Mouse (Mus musculus): ENCODE measurements at regions not wholly inside any gene's neighbourhood (a gene's known extent, or its start where the extent isn't known, plus 50 kb on each side); places are given as distances from the start of the nearest gene placed in this dataset.
A peak's percentile ranks its signal among the peaks of the same experiment; 100 is the strongest.

DNA sequence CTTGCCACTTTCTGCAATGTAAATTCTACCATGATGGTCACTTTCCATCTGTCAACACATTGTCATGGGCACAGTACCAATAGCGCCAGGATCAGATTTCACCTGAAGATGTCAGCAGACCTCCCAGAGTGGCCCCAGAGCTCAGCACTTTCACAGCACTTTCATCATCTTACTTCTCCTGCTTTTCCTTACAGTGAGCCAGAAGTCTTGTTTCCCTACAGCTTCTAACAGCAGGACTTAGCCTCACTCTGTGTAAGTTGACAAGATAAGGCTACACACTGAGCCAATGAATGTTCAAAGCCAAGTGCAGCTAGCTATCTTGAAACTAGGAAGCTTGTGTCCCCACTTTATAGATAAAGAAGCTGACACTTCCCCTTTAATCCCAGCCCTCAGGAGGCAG is 104.8 kb upstream of the Jade1 start:
- H3K36me3 ChIP-seq: no peaks in the 10 kb centered on the region
- H3K4me3 ChIP-seq: no peak overlapping the region
- no peaks in the 10 kb centered on the region for H3K9me3 ChIP-seq (replicated peaks)
- no peak overlapping the region for H3K27ac ChIP-seq (ENCODE audit: poor library complexity, severe bottlenecking)
- WGBS: 26% methylated on average over 1 of the region's 1 CpGs
- no peak overlapping the region for H3K9ac ChIP-seq
- no peak for ATAC-seq (ENCODE audit: insufficient number of reproducible peaks, low FRiP score)
- H3K27me3 ChIP-seq (replicated peaks): no peaks in the 10 kb centered on the region
- no peak overlapping the region for H3K4me2 ChIP-seq
- peaks cover 12% of the 10 kb centered on the region for H3K4me1 ChIP-seq (replicated peaks)

DNA sequence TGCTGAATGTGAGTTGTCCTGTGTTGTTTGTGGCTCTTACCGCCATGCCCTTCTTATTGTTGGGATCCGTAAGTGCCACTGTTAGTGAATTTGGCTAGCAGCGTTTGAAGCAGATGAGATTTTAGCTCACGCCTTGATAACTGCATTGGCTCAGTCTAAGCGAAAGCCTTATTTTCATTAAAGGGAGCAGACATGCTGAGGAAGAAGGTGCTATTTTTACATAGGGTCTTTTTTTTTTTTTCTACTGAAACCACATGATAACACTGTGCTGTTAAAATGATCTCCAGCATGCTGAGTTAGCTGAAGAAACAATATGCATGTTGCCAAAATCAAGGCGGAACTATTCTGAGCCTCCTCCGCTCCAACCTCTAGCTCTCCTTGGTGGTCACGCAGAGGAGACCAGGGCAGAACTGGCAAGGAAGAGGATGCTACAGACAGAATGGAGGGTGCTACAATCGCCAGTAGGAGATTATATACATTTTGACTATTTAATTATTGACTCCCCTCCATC is 111.2 kb upstream of the Jade1 start:
- Histone ChIP-seq H3K4me2 (no peak overlapping the region), H3K4me1 (replicated peaks) (peaks cover 12% of the 10 kb centered on the region), H3K27me3 (replicated peaks) (no peaks in the 10 kb centered on the region), H3K27ac (ENCODE audit: poor library complexity, severe bottlenecking) (no peak overlapping the region), H3K4me3 (no peak overlapping the region), H3K9me3 (replicated peaks) (no peaks in the 10 kb centered on the region), H3K9ac (no peak overlapping the region), H3K36me3 (no peaks in the 10 kb centered on the region)
- no peak for ATAC-seq (ENCODE audit: insufficient number of reproducible peaks, low FRiP score)
- 81% methylated on average over 9 of the region's 9 CpGs for WGBS

DNA sequence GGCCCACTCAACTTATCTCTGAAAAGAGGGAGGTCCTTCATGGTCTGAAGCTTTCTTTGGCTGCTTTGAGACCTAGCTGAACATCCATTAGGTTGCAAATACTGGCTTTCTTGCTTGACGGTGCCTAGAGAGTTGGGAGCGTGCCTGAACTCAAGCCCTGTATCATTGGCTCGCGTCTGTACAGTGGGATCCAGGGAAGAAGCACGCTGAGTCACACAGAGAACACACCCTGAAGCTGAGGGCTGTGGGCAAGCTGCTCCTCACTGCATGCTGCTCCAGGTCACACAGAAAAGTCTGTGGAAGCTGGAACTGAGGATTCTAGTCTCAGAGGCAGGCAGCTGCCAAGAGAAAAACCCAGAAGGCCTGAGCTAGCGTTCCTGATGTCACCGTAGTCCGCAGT is 119.3 kb upstream of the Jade1 start:
- no peak overlapping the region for H3K4me2 ChIP-seq
- WGBS: 80% methylated on average over 8 of the region's 8 CpGs

DNA sequence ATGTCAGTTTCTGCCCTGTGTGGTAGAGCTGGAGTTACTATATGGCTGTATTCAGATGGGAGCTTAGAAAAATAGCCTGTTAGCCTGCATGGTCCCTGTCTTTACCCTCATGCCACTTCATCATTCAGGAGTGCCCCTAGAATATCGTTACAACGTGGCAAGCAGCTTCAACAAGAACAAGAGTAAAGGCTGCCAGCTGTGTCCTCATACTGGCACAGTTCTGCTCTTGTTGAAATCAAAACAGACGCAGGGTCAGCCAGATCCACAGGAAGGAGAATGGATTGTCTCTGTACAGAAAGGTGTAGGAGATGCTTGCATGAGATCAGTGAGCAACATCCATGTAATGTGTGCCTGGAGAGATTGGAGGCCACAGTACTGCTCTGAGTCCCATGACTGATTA is 122.4 kb upstream of the Jade1 start:
- H3K4me1 ChIP-seq (replicated peaks): no peaks in the 10 kb centered on the region
- no peak overlapping the region for H3K9ac ChIP-seq
- 71% methylated on average over 3 of the region's 3 CpGs for WGBS
- ATAC-seq (ENCODE audit: insufficient number of reproducible peaks, low FRiP score): no peak
- H3K4me3 ChIP-seq: no peak overlapping the region
- no peak overlapping the region for H3K27ac ChIP-seq (ENCODE audit: poor library complexity, severe bottlenecking)
- H3K4me2 ChIP-seq: no peak overlapping the region
- no peaks in the 10 kb centered on the region for H3K27me3 ChIP-seq (replicated peaks)
- H3K9me3 ChIP-seq (replicated peaks): no peaks in the 10 kb centered on the region
- no peaks in the 10 kb centered on the region for H3K36me3 ChIP-seq

More for the DNA sequence above, 119.3 kb upstream of the Jade1 start:
- no peak overlapping the region for H3K27ac ChIP-seq (ENCODE audit: poor library complexity, severe bottlenecking)
- no peaks in the 10 kb centered on the region for H3K4me1 ChIP-seq (replicated peaks)
- no peak overlapping the region for H3K9ac ChIP-seq
- H3K27me3 ChIP-seq (replicated peaks): no peaks in the 10 kb centered on the region
- H3K36me3 ChIP-seq: no peaks in the 10 kb centered on the region
- no peaks in the 10 kb centered on the region for H3K9me3 ChIP-seq (replicated peaks)
- H3K4me3 ChIP-seq: no peak overlapping the region
- no peak for ATAC-seq (ENCODE audit: insufficient number of reproducible peaks, low FRiP score)

DNA sequence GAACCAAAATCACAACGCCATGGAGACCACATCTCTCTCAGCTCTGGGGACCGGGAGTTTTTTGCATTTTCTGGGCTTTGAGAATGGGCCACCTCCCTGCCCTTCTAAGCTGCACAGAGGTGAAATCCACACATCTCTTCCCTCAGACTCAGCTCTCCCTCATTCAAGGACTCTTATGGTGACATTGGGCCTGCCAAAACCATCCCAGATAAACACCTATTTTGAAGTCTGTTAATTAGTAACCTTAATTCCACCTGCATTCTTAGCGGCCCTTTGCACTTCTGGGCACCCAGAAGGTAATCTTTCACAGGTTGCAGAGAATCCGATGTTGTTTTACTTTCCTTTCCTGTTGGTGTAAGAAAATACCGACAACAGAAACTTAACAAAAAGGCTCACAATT is 123.2 kb upstream of the Jade1 start:
- Histone ChIP-seq H3K36me3 (no peaks in the 10 kb centered on the region), H3K4me2 (no peak overlapping the region), H3K9me3 (replicated peaks) (no peaks in the 10 kb centered on the region), H3K27ac (ENCODE audit: poor library complexity, severe bottlenecking) (no peak overlapping the region), H3K9ac (no peak overlapping the region), H3K4me1 (replicated peaks) (no peaks in the 10 kb centered on the region), H3K4me3 (no peak overlapping the region), H3K27me3 (replicated peaks) (no peaks in the 10 kb centered on the region)
- ATAC-seq (ENCODE audit: insufficient number of reproducible peaks, low FRiP score): no peak
- 74% methylated on average over 5 of the region's 5 CpGs for WGBS

DNA sequence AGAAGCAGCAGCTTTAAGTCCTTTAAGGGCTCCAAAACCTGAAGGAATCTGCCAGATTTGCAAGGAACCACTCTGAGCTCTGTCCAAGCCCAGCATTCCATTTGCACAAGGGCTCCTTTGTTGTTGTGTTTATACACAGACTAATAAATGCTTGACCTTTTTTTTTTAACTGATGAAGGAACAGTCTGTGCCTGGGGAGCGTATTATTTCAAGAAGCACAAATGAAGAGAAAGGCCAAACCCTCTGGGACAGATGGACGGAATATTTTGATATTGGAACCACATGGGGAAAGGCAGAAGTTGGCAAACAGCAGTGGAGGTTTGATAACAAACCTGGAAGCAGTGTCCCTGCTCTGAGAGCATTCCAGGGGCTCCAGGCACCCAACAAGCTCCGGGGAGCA is 125.3 kb upstream of the Jade1 start:
- H3K4me1 ChIP-seq (replicated peaks): 0 out of 2 replicates have a peak, but pooled peaks cover 9% of the 10 kb centered on the region
- WGBS: 49% methylated on average over 3 of the region's 3 CpGs
- no peaks in the 10 kb centered on the region for H3K27me3 ChIP-seq (replicated peaks)
- H3K4me3 ChIP-seq: no peak overlapping the region
- no peak overlapping the region for H3K27ac ChIP-seq (ENCODE audit: poor library complexity, severe bottlenecking)
- no peaks in the 10 kb centered on the region for H3K36me3 ChIP-seq
- no peak overlapping the region for H3K9ac ChIP-seq
- no peak for ATAC-seq (ENCODE audit: insufficient number of reproducible peaks, low FRiP score)
- no peak overlapping the region for H3K4me2 ChIP-seq
- no peaks in the 10 kb centered on the region for H3K9me3 ChIP-seq (replicated peaks)

DNA sequence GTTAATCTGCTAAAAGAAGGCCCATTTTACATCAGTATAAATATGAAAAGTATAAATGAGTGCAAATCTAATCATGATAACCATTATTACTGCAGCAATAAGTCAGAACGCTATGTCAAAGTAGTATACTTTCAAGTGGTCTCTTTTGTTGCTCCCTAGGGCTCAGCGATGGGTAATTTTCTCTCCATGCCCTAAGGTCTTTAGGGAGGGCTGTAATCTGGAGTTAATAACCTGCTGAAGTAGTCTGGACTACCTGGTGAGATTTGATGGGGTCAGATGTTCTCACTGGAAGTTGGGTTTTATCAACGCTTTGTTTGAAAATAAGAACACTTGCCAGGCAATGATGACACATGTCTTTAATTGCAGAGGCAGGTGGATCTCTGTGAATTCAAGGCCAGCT is 128.6 kb upstream of the Jade1 start:
- Histone ChIP-seq H3K9me3 (replicated peaks) (no peaks in the 10 kb centered on the region), H3K36me3 (no peaks in the 10 kb centered on the region), H3K4me2 (no peak overlapping the region), H3K4me3 (no peak overlapping the region), H3K27me3 (replicated peaks) (no peaks in the 10 kb centered on the region), H3K27ac (ENCODE audit: poor library complexity, severe bottlenecking) (no peak overlapping the region), H3K9ac (no peak overlapping the region), H3K4me1 (replicated peaks) (peaks cover 29% of the 10 kb centered on the region)
- 81% methylated on average over 3 of the region's 3 CpGs for WGBS
- no peak for ATAC-seq (ENCODE audit: insufficient number of reproducible peaks, low FRiP score)

DNA sequence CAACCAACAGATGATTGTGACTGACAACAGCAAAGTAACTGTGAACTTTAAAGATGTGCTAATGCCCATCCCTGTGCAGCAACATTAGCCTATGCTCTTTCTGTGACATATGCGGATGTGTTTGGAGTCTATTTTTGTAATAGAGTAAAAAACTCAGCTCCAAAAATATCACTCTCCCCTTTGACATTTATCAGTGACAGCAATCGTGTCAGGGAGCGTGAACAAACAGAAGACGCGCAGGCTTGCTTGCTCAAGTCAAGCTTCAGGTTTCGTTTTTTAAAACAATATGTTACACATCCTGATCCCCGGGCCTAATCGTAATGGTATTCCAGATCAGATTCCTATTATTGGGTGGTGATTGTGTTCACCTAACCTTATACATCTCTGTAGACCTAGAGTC is 129.7 kb upstream of the Jade1 start:
- Histone ChIP-seq H3K27ac (ENCODE audit: poor library complexity, severe bottlenecking) (no peak overlapping the region), H3K4me3 (no peak overlapping the region), H3K36me3 (no peaks in the 10 kb centered on the region), H3K4me2 (no peak overlapping the region), H3K4me1 (replicated peaks) (peaks cover 29% of the 10 kb centered on the region), H3K27me3 (replicated peaks) (no peaks in the 10 kb centered on the region), H3K9ac (no peak overlapping the region), H3K9me3 (replicated peaks) (no peaks in the 10 kb centered on the region)
- no peak for ATAC-seq (ENCODE audit: insufficient number of reproducible peaks, low FRiP score)
- 58% methylated on average over 8 of the region's 8 CpGs for WGBS

DNA sequence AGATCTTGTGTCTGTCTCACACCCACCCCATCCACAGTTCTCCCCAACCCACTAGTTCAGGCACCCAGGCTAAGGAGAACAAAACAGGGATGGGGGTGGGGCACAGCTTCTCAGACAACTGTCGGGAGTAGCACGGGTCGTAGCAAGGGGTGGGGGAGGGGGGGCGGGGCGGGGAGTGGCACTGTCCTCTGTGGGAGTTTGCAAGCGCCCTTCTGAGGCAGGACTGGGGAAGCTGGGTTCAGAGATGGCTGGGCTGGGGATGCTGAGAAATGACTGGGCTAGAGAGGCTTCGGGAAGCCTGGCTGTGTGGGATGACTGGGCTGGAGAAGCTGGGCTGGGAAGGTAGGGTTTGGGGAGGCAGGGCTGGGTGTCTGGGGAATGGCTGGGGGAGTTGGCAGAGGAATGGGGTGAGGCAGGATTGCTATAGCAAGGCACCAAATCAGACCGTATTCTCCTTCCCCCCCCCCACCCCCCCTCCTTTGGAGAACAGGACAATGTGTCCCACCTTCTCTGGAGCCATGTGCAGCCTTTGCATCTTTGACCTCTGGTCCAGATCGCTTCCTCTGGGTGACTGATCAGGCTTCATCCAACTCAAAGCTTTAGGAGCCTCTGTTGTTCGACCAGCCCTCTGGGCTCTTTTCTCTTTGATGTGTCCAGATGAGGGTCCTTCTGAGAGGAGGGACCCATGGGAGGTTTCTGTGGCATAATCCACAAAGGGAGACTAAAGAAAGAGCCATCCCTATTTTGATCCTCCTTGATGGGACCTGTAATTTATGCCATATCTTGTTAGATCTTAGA is 131.2 kb upstream of the Jade1 start:
- ATAC-seq (ENCODE audit: insufficient number of reproducible peaks, low FRiP score): no peak; the same call in 1 of the 2 replicates
- Histone ChIP-seq H3K4me3 (no peak overlapping the region), H3K9me3 (replicated peaks) (no peaks in the 10 kb centered on the region), H3K4me1 (replicated peaks) (peaks cover 34% of the 10 kb centered on the region), H3K27ac (ENCODE audit: poor library complexity, severe bottlenecking) (no peak overlapping the region), H3K9ac (no peak overlapping the region), H3K4me2 (no peak overlapping the region), H3K27me3 (replicated peaks) (no peaks in the 10 kb centered on the region), H3K36me3 (no peaks in the 10 kb centered on the region)
- 19% methylated on average over 10 of the region's 10 CpGs for WGBS

DNA sequence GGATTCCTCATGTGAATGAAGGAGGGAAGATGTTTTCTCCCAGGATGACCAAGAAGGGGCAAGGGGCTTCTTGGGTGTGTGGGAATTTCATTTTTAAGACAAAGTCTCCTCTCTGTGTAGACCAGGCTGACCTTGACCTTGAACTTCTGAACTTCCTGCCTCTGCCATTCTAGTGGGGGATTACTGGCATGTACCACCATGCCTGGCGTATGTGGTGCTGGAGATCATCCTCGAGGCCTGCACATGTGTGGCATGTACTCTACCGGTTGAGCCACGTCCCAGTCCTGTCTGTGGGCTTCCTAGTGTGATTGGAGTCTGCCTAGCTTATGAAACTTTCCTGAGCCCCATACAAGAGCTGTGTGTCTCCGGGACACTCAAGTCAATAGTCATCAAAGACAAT is 131.9 kb upstream of the Jade1 start:
- H3K27ac ChIP-seq (ENCODE audit: poor library complexity, severe bottlenecking): no peak overlapping the region
- no peaks in the 10 kb centered on the region for H3K36me3 ChIP-seq
- peaks cover 34% of the 10 kb centered on the region for H3K4me1 ChIP-seq (replicated peaks)
- H3K9me3 ChIP-seq (replicated peaks): no peaks in the 10 kb centered on the region
- WGBS: 57% methylated on average over 5 of the region's 5 CpGs
- no peak for ATAC-seq (ENCODE audit: insufficient number of reproducible peaks, low FRiP score)
- H3K9ac ChIP-seq: no peak overlapping the region
- H3K4me2 ChIP-seq: no peak overlapping the region
- no peak overlapping the region for H3K4me3 ChIP-seq
- H3K27me3 ChIP-seq (replicated peaks): no peaks in the 10 kb centered on the region

DNA sequence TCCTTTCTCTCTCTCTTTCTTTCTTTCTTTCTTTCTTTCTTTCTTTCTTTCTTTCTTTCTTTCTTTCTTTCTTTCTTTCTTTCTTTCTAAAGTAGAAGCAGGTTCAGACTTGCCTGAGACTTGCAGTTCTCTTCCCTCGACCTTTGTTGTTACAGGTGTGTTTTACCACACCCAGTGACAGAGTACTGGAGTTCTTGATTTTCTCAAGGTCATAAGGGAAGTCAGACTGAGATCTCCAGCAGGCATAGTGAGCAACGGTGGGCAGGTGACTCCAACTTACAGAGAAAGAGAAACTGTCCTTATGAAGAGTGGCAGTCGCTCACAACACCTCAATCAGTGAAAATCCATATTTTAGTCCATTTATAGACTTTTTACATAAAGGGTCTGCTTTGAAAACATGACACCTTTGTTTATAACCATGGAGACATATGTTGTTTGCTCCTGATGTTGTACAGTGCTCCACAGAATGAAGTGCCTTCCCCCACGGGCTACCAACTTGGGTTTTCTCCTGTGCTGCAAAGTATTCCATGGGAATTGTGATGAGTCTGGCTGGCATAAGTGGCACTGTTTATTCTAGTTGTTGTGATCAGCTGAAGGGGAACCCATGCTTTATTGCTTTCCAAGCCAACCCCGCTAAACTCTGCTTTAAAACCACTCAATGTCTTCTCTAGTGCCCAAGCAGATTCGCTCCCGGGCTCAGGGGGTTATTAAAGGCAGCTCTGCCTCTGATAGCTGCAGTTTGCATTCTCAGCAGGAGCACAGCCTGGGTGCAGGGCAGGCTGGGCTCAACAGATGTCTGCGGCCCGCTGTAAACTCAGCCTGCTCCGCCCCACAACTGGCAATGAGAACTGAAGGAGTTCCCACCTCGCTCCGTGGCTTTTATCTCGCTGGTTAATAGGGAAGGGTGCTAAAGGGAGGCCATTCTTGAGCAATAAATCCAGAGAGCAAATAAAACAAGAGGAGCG is 132.6 kb upstream of the Jade1 start:
- WGBS: 23% methylated on average over 14 of the region's 14 CpGs
- 0 out of 2 replicates have a peak, but pooled peaks have one; percentile 33 for ATAC-seq (ENCODE audit: insufficient number of reproducible peaks, low FRiP score)
- no peak overlapping the region for H3K4me2 ChIP-seq
- no peak overlapping the region for H3K9ac ChIP-seq
- H3K9me3 ChIP-seq (replicated peaks): no peaks in the 10 kb centered on the region
- no peaks in the 10 kb centered on the region for H3K36me3 ChIP-seq
- H3K4me1 ChIP-seq (replicated peaks): peaks cover 34% of the 10 kb centered on the region
- H3K4me3 ChIP-seq: no peak overlapping the region
- no peaks in the 10 kb centered on the region for H3K27me3 ChIP-seq (replicated peaks)
- H3K27ac ChIP-seq (ENCODE audit: poor library complexity, severe bottlenecking): no peak overlapping the region
